Mouse (Mus musculus) layer of hippocampus, postnatal 14 days (tissue): ENCODE data around the gene Pla2g15. TPM values are rescaled to one million over a fixed set of nuclear protein-coding genes. Genes with fewer than 3 reads are reported as not detected.

Source experiments
- DNase-seq, 2 experiments: peaks; one replicate each; pipeline ENCODE4 v3.0.0; 2021 to 2022; ENCODE audit warnings: low spot score in 2 of 2, mixed read lengths in 1 of 2
- total RNA-seq, 2 experiments: library from RNA; stranded (reverse); gene quantifications; 2 replicates each; pipeline ENCODE4 v1.2.3; 2021

The Pla2g15 gene
- total RNA-seq, 2 experiments from 2014 or later = 18.5 to 19.4 TPM

- DNase-seq = no peak
Measured at GRCm38 (mm10) chr8:106134751-106135571, 15.2 kb upstream of the Pla2g15 start.

GRCm38 (mm10) chr8:106135672-106136071 lies 14.5 kb upstream of the Pla2g15 start:
- DNase-seq = no peak

GRCm38 (mm10) chr8:106136156-106137130 lies 13.8 kb upstream of the Pla2g15 start, which contains the start of gene Esrp2:
Esrp2 (minus strand) TSS chr8:106136974.
- no peak for DNase-seq

- DNase-seq = no peak
Measured at GRCm38 (mm10) chr8:106137218-106137905, 12.8 kb upstream of the Pla2g15 start.

GRCm38 (mm10) chr8:106137906-106138477 lies 12.2 kb upstream of the Pla2g15 start:
- no peak for DNase-seq

GRCm38 (mm10) chr8:106138616-106139015 lies 11.6 kb upstream of the Pla2g15 start:
- no peak for DNase-seq

GRCm38 (mm10) chr8:106140191-106140590 lies 10.0 kb upstream of the Pla2g15 start:
- DNase-seq = no peak

GRCm38 (mm10) chr8:106140769-106141168 lies 9.4 kb upstream of the Pla2g15 start:
- peak; percentile 81 to 87 for DNase-seq

- DNase-seq = no peak
Measured at GRCm38 (mm10) chr8:106145331-106145730, 4.9 kb upstream of the Pla2g15 start.

- no peak for DNase-seq
Measured at GRCm38 (mm10) chr8:106146014-106146413, 4.2 kb upstream of the Pla2g15 start.

GRCm38 (mm10) chr8:106147868-106148565 lies 2.2 kb upstream of the Pla2g15 start:
- no peak for DNase-seq

GRCm38 (mm10) chr8:106149025-106149424 lies 1.2 kb upstream of the Pla2g15 start:
- no peak for DNase-seq

GRCm38 (mm10) chr8:106150653-106151000 lies 428 bp downstream of the Pla2g15 start:
- DNase-seq = no peak

- no peak for DNase-seq
Measured at GRCm38 (mm10) chr8:106151041-106151440, 842 bp downstream of the Pla2g15 start.

- DNase-seq = no peak
Measured at GRCm38 (mm10) chr8:106152876-106153275, 2.7 kb downstream of the Pla2g15 start.

GRCm38 (mm10) chr8:106157419-106157818 lies 7.2 kb downstream of the Pla2g15 start:
- no peak for DNase-seq

GRCm38 (mm10) chr8:106158381-106158780 lies 8.2 kb downstream of the Pla2g15 start:
- no peak for DNase-seq

GRCm38 (mm10) chr8:106159876-106160275 lies 9.7 kb downstream of the Pla2g15 start:
- no peak for DNase-seq

- DNase-seq = no peak
Measured at GRCm38 (mm10) chr8:106163251-106163650, 13.1 kb downstream of the Pla2g15 start.

GRCm38 (mm10) chr8:106165460-106165859 lies 15.3 kb downstream of the Pla2g15 start:
- DNase-seq = peak; percentile 57 to 76
